Mouse (Mus musculus): Measurements from ENCODE around the gene Mylk2.

The Mylk2 gene

GRCm38 (mm10) chr2:152914310-152915120 lies 3.4 kb downstream of the Mylk2 start:
- DNase-seq (ENCODE audit: low spot score in 2 of 2): peak; percentile 87 to 93

- no peak for DNase-seq (ENCODE audit: low spot score in 2 of 2)
Measured at GRCm38 (mm10) chr2:152915453-152915852, 4.3 kb downstream of the Mylk2 start.

GRCm38 (mm10) chr2:152916111-152916510 lies 5.0 kb downstream of the Mylk2 start:
- DNase-seq (ENCODE audit: low spot score in 2 of 2): no peak

DNA sequence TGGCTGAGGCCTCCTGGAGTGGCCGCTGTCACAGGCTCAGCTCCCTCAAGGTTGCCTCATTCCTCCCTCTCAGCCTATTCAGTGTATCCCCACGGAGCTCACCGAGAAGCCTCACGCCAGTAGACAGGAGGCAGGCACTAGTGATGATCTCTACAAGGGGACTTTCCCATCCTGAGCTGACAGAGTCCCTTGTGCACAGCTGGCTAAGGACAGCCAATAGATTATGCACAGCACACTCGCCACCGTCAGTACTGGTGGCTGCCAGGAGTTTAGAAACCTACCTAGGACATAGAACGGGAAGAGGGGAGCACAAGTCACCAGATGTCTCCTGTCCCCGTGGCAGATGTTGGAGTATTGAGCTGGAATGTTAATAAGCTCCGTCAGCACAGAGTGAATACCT lies 6.5 kb downstream of the Mylk2 start:
- no peak for DNase-seq (ENCODE audit: low spot score in 2 of 2)

DNA sequence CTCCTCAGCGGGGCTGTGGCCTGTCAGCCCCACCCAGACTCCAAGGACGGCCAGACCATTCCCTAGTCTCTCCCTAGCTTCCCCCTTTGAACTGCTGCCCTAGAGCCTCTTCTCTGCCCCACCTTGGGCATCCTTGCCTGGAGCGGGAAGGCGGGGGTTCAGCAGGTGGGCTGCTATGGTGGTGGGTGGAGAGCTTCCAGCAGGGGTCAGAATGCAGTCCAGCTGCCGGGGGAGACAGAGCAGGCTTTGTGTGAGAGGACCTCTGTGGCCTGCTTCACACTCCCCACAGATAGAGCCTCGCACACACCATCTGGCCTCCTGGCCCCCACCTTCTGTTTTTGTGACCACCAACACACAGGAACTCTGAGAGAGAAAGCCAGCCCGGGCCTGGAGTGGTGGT lies 11.2 kb downstream of the Mylk2 start:
- no peak for DNase-seq (ENCODE audit: low spot score in 2 of 2)

DNA sequence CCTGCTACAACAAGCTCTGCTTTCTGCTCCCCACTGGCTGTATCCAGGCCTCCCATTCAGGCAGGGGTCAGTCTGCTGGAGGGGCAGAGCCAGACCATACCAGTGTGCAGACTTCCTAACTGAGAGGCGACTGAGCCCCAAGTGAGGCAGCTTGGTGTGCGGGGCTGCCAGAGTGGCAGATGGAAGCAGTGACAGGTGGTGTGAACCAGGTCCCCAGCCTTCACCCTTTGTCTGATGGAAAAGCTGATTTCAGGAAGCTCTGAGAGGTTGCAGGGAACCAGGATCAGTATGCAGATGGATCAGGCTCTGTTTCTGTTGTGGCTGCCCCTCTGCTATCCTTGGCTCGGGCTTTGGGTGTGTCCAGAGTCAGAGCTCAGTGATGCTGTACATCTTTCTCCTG lies 12.5 kb downstream of the Mylk2 start:
- no peak for DNase-seq (ENCODE audit: low spot score in 2 of 2)

DNA sequence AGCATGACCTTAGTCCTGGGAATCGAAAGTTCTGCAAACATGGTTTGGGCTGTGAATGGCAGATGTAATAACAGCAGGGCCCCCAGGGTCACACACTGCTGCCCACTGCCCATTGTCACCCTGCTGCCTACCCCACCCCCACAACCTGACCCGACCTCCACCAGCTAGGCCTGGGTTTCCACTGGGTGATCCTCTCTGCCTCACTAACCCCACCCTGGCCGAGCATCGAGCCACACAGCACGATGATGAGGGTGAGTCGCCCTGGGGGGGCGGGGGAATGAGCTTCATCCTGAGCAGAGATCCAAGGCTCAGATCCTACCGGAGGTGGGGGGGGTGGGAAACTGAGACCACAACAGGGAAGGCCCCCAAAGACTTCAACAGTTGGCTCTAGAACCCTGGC lies 13.0 kb downstream of the Mylk2 start:
- DNase-seq (ENCODE audit: low spot score in 2 of 2): no peak

GRCm38 (mm10) chr2:152924543-152924942 lies 13.4 kb downstream of the Mylk2 start:
- no peak for DNase-seq (ENCODE audit: low spot score in 2 of 2)

DNA sequence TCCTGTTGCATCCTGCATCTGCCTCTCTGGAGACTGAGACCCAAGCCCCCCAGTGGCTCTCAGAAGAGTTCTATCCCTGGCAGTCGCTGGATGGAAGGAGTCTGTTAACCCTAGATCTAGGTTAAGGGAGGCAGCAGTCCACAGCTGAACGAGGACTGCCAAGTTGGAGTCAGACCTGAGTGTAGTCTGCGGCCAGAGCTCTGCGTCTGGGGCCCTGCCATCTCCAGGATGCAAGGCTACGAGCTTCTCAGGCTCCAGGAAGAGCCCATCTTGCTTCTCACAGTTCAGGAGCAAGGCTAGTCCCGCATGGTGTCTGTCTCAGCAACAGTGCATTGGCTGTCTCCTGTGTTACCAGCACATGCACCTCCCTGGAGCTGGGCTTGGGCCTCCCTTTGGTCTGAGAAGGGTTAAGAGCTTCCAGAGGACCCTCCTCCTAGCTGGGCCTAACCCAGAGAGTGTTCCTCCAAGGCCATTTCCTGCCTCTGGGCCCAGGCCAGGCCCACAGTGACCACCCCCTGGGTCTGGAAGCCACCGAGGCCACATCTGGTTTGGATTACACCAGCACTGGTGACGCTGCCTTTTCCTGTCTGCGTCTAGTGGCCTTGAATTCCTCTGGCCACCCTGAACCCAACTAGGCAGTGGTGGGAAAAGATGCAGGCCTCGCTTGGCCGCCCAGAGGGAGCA lies 14.2 kb downstream of the Mylk2 start:
- no peak for DNase-seq (ENCODE audit: low spot score in 2 of 2)

DNA sequence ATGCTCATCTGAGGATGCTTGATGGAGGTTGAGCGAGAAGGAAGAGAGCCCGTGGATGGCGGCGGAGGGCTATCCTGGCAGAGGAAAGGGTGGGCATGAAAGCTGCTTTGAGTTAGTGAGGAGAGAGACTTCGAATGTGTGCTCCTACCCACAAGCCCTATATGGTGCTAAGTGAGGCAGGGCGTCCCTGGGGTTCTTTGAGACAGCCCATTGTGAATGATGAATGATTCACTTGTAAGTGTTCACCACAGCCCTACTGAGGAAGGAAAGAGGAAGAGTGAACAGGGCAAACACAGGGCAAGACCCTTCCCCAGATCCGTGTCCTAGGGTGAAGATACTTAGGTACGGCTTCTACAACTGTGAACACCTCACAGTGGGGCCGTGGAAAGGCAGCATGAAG lies 15.7 kb downstream of the Mylk2 start:
- no peak for DNase-seq (ENCODE audit: low spot score in 2 of 2)

DNA sequence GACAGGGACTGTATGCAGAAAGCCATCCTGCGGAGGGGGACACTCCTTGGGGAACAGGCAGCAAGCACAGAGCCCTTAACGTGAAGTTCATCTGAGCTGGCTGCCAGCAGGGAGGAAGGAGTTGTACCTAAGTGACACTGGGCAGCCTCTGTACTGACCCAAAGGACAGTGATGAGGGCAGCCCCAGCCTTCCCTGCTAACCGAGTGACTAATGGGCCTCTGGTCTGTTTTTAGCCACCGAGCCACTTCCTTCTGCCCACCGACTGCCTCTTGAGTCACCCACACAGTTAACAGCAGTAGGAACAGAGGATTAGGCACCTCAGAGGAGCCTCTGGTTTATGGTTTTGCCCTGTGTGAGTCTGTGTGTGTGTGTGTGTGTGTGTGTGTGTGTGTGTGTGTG lies 16.2 kb downstream of the Mylk2 start:
- no peak for DNase-seq (ENCODE audit: low spot score in 2 of 2)

DNA sequence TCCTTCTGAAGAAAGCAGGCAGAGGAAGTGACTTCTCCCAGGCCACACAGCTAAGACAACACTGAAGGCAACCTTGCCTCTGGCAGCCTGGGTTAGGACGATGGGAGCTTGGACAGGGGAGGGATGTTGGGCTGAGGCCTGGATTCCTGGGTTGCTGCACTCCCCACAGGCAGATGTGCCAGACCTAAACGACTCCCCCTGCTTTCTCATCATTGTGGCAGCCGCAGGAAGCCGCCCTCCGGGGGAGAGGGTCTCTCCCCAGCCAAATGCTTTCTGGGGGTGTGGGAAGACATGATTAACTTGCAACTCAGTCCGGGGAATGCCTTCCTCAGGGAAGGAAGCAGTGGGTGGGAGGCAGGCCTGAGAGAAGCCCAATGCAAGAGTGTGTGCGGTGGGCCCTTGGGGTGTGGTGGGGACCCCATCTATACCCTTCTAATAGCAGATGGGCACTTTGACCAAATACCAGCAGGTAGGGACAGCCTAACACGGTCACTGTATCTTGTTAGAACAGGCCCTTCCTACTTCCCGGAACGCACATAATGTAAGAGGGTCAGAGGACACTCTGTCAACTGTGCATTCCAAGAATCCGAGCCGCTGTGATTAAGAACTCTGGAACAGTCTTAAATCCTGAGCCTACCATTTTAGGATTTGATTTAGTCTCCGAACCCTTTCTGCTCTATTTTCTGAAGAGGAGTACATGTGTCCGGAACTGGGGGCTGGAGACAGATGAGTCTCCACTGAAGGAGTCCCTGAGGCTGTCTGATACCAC lies 17.3 kb downstream of the Mylk2 start:
- no peak for DNase-seq (ENCODE audit: low spot score in 2 of 2)

DNA sequence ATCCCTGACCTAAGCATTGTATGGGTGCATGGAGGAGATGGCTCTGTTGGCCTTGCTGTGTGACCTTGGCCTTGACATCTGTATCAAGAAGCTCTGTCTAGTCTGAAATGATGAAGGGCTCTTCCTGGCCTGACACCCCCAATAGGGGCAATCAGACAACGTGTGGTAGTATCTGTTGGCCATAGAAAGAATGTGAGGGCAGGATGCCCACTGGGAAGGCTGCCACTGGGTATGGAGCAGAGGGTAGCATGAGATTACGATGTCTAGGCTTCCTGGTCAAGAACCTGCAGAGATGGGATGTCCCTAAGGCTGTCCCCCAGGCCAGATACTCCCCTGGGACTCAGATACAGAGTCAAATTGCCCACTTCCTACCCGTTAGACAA lies 17.8 kb downstream of the Mylk2 start:
- DNase-seq (ENCODE audit: low spot score in 2 of 2): no peak

GRCm38 (mm10) chr2:152930276-152930675 lies 19.1 kb downstream of the Mylk2 start:
- no peak for DNase-seq (ENCODE audit: low spot score in 2 of 2)

DNA sequence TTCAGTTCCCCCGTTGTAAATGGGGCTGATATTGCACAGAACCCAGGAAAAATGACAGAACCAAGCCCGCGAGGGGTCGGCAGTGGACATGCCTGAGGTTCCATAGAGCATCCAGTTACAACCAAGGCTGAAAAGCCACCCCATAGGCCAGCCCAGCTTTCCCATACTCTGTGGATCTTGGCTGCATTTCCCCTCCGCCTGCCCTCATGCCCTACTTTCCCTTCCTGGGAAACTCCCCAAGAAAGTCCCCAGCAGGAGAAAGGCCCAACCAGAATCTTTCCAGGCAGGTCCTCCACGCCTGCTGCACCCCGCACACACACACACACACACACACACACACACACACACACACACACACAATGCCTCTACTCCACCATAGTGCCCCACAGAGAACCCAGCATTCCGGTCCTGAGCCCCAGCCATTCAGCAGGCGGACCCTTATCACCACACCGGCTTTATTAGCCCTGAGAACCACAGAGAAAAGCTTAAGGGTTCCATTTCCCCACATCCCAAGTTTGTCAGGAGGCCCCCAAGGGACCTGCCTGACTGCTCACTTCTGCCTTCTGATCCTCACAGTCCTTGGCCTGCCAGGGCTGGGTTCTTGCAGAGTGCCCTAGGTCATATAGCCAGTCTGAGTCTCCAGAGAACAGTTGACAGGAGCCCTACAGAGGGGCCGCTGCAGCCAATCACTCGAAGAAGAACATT lies 20.5 kb downstream of the Mylk2 start:
- DNase-seq (ENCODE audit: low spot score in 2 of 2): no peak

DNA sequence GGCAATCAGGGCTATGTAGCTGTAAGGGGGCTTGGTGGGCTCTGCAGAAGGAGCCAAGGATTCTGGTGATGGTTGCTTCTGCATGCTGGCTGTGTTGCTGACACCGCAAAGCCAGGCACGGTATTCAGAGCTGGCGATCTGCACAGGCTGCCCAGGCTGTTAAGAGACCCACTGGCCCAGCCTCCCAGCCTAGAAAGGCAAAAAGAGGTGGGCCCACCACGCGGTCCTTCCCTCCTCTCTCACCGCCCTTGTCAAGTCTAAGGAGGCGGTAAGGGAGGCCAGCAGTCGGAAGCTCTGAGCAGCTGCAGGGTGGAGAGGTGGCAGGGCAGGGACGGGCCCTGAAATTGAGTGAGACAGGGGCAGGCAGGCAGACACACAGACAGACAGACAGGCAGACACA lies 21.9 kb downstream of the Mylk2 start, which contains the start of gene Foxs1:
Gene Foxs1, minus strand, starts transcription at position 161 of the 400 bp plus-strand sequence.
- DNase-seq (ENCODE audit: low spot score in 2 of 2): no peak

- peak; percentile 38 to 39 for DNase-seq (ENCODE audit: low spot score in 2 of 2)
Measured at GRCm38 (mm10) chr2:152933614-152934013, 22.5 kb downstream of the Mylk2 start.

DNA sequence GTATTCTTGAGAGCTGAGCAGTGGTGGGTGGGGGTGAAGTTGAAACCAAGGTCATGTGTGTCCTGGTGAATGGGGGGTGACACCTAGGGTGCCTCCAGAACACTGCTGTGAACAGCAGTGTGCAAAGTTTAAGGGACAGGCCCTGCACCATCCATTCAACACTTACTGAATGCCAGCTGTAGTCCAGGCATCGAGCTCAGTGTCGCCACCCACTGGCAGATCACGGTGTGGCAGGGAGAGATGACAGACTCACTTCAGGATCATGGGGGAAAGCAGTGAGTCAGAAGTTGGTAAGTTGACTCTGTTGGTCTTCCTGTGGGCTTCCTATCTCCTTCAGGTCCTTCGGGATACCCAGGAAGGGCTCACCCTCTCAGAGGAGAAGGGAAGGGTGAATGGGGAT lies 28.7 kb downstream of the Mylk2 start:
- peak in 1 of 2 experiments; percentile 54 for DNase-seq (ENCODE audit: low spot score in 2 of 2)

DNA sequence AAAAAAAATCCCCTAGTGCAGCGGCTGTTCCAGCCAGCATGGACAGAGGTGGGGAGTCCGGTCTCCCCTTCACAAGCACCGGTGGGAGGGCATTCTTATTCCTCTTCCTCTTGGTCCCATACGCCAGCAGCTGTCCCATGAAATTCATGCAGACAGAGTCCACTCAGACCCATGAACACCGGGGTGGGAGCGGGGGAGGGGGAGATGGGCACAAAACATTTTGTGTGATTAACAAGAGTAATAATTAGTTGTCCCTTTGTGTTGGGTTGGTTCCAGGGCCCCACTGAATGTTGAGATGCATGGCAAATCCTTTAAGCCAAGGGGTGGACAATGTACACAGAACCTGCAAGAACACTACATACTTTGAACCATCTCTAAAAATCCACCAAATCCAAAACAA lies 30.0 kb downstream of the Mylk2 start:
- DNase-seq (ENCODE audit: low spot score in 2 of 2): no peak

- no peak for DNase-seq (ENCODE audit: low spot score in 2 of 2)
Measured at GRCm38 (mm10) chr2:152941776-152942175, 30.6 kb downstream of the Mylk2 start.

DNA sequence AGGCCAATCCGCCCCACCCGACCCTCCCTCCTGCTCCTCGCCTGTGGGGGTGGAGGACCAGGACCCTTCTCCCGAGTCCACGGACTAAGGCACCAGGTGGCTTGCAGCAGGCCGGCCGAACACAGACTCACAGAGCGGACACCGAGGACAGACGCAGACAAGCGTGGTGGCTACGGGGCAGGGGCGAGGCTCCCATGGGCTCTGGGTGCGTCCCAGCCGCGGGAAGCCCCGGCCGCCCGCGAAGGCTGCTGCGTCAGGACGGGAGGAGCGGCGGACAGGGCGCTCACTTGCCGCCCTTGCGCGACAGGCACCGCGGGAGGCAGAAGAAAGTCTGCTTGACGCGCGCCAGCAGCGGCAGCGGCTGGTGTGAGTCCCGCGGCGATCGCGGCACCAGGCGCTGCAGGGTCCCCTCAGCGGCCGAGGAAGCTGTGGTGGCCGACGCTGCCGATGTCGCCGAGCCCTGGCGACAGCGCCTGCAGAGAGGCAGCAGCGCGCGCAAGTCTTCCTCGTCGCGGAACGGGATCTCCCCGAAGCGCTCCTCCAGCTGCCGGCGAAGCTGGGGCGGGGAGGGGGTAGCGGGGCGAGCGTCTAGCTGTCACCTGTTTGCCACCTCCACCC lies 31.9 kb downstream of the Mylk2 start:
- no peak for DNase-seq (ENCODE audit: low spot score in 2 of 2)

Data from frontal cortex, postnatal 36 days (tissue).